Mouse (Mus musculus): Measurements from ENCODE around the gene Rnpep. TPM values are rescaled to one million over a fixed set of nuclear protein-coding genes. Genes with fewer than 3 reads are reported as not detected.
"Not testable (repeated sequence)": the region's sequence is repeated elsewhere in the genome, so short reads cannot be mapped to it uniquely, and the experiment has no call there.

The Rnpep gene
- total and polyA plus RNA-seq, 2 experiments from 2014 or later = 52.4 to 79.7 TPM

DNA sequence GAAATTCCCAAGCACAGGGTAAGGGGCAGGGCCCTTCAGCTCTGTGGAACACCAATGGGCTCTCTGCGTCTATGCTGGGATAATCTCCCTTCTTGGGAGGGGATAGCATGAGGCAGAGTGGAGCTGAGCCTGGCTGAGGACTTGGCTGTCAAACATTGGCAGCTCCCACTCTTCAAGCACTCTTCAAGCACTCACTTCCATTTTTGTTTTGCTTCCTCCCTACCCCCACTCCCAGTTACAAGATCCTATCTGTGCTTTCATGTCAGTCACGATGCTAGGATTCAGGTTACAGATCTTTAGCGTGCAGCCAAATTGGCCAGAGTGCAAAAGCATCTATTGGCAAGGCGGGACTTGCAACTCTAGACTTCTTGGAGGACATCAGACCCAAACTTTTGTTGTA, 31.0 kb downstream of the Rnpep start:
- H3K4me1 ChIP-seq (ENCODE audit: insufficient read depth, low read length) = no peaks in the 10 kb centered on the region
- 63% methylated on average over 4 of the region's 4 CpGs for WGBS
- H3K9ac ChIP-seq (replicated peaks; ENCODE audit: low read length, poor library complexity, severe bottlenecking) = no peak overlapping the region
- H3K27ac ChIP-seq (ENCODE audit: low read depth, low read length) = no peak overlapping the region
- no peaks in the 10 kb centered on the region for H3K36me3 ChIP-seq (ENCODE audit: insufficient read depth, low read length)
- H3K4me3 ChIP-seq (ENCODE audit: low read depth, low read length) = no peak overlapping the region
- no peak overlapping the region for H3K4me2 ChIP-seq (ENCODE audit: low read depth, low read length, poor library complexity, severe bottlenecking)
- no peaks in the 10 kb centered on the region for H3K27me3 ChIP-seq (ENCODE audit: insufficient read depth, low read length)
- no peak for TF ChIP-seq CTCF (IDR thresholded peaks at IDR 0.05)
- H3K9me3 ChIP-seq (ENCODE audit: low read length) = no peaks in the 10 kb centered on the region
- DNase-seq (ENCODE audit: low spot score) (no peak), ATAC-seq (ENCODE audit: low FRiP score) (no peak)

DNA sequence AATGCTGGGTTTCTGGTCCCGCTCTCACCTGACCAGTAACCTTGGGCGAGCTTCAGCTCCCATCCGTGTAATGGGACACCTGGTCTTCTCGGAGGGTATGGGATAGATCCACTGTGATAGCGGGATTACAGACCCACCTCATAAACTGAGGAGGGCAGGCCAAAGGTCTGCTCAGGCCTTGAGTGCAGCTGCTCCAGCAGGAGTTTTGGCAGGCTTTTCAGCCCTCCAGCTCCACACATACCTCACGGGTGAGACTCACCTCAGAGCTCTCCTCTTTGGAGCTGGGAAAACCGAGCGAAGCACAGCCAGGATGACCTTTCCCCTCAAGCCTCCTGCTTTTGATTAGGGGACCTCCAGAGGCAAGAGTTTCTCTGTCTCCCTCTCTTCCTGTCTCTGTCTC, 32.5 kb downstream of the Rnpep start:
- Histone ChIP-seq H3K4me3 (ENCODE audit: low read depth, low read length) (no peak overlapping the region), H3K9me3 (ENCODE audit: low read length) (no peaks in the 10 kb centered on the region), H3K4me1 (ENCODE audit: insufficient read depth, low read length) (no peaks in the 10 kb centered on the region), H3K9ac (replicated peaks; ENCODE audit: low read length, poor library complexity, severe bottlenecking) (no peak overlapping the region), H3K4me2 (ENCODE audit: low read depth, low read length, poor library complexity, severe bottlenecking) (no peak overlapping the region), H3K27ac (ENCODE audit: low read depth, low read length) (no peak overlapping the region), H3K27me3 (ENCODE audit: insufficient read depth, low read length) (no peaks in the 10 kb centered on the region), H3K36me3 (ENCODE audit: insufficient read depth, low read length) (no peaks in the 10 kb centered on the region)
- no peak for TF ChIP-seq CTCF (IDR thresholded peaks at IDR 0.05)
- ATAC-seq (ENCODE audit: low FRiP score) (no peak), DNase-seq (ENCODE audit: low spot score) (no peak)
- 88% methylated on average over 8 of the region's 8 CpGs for WGBS

DNA sequence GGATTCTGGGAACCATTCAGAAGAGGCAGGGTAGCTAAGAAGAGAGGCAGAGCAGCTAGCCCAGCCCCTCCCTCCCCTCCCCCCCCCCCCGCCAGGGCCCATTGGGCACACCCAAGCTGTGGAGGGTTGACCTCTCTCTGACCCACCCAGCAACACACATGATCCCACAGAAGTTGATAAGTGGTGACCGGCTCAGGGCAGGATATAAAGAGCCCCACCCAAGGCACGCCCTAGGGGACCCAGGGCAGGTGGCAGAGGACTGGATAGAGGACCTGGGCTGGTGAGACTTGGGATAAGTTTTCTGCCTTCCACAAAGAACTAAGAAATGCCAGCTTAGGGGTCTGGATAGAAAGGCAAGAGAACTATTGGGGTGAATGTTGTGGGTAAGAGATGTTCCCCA, 33.2 kb downstream of the Rnpep start:
- no peak overlapping the region for H3K27ac ChIP-seq (ENCODE audit: low read depth, low read length)
- no peak for TF ChIP-seq CTCF (IDR thresholded peaks at IDR 0.05)

GRCm38 (mm10) chr1:135248434-135248850, 35.4 kb downstream of the Rnpep start:
- ATAC-seq (ENCODE audit: low FRiP score) (peak; percentile 93), DNase-seq (ENCODE audit: low spot score) (peak; percentile 84)
- Histone ChIP-seq H3K9me3 (ENCODE audit: low read length) (no peaks in the 10 kb centered on the region), H3K27me3 (ENCODE audit: insufficient read depth, low read length) (no peaks in the 10 kb centered on the region), H3K4me3 (ENCODE audit: low read depth, low read length) (peak overlapping the region; percentile 34), H3K9ac (replicated peaks; ENCODE audit: low read length, poor library complexity, severe bottlenecking) (peak overlapping the region; percentile 42; the same call in 1 of the 2 replicates), H3K27ac (ENCODE audit: low read depth, low read length) (peak overlapping the region; percentile 60), H3K36me3 (ENCODE audit: insufficient read depth, low read length) (no peaks in the 10 kb centered on the region), H3K4me1 (ENCODE audit: insufficient read depth, low read length) (no peaks in the 10 kb centered on the region), H3K4me2 (ENCODE audit: low read depth, low read length, poor library complexity, severe bottlenecking) (peak overlapping the region; percentile 47)
- no peak for TF ChIP-seq CTCF (IDR thresholded peaks at IDR 0.05)
- WGBS = 6% methylated on average over 15 of the region's 15 CpGs

More for the DNA sequence above, 33.2 kb downstream of the Rnpep start:
- H3K4me3 ChIP-seq (ENCODE audit: low read depth, low read length) = no peak overlapping the region
- H3K4me1 ChIP-seq (ENCODE audit: insufficient read depth, low read length) = no peaks in the 10 kb centered on the region
- H3K9ac ChIP-seq (replicated peaks; ENCODE audit: low read length, poor library complexity, severe bottlenecking) = no peak overlapping the region
- no peaks in the 10 kb centered on the region for H3K36me3 ChIP-seq (ENCODE audit: insufficient read depth, low read length)
- WGBS = 83% methylated on average over 2 of the region's 3 CpGs
- DNase-seq (ENCODE audit: low spot score) = no peak
- no peaks in the 10 kb centered on the region for H3K9me3 ChIP-seq (ENCODE audit: low read length)
- no peaks in the 10 kb centered on the region for H3K27me3 ChIP-seq (ENCODE audit: insufficient read depth, low read length)
- ATAC-seq (ENCODE audit: low FRiP score) = no peak
- no peak overlapping the region for H3K4me2 ChIP-seq (ENCODE audit: low read depth, low read length, poor library complexity, severe bottlenecking)

DNA sequence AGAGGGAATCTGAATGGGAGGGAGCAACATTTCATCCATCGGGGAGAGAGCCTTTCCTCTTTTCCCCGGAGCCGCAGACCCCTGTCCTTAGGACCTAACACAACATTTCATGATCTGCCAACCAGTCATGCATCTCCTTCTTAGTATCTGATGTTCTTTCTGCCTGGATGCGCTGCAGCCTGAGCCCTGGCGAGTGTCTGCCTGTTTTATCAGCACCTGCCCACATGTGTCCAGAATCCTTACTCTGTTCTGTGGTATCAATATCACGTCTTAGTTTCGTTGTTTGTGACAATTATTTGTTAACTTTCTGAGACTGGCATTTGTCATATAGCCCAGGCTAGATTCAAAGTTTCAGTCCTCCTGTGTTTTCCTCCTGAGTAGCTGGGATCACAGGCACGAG, 39.9 kb downstream of the Rnpep start:
- ATAC-seq (ENCODE audit: low FRiP score) (no peak), DNase-seq (ENCODE audit: low spot score) (no peak)
- Histone ChIP-seq H3K27me3 (ENCODE audit: insufficient read depth, low read length) (no peaks in the 10 kb centered on the region), H3K27ac (ENCODE audit: low read depth, low read length) (no peak overlapping the region), H3K9ac (replicated peaks; ENCODE audit: low read length, poor library complexity, severe bottlenecking) (no peak overlapping the region), H3K4me1 (ENCODE audit: insufficient read depth, low read length) (no peaks in the 10 kb centered on the region), H3K4me3 (ENCODE audit: low read depth, low read length) (no peak overlapping the region), H3K36me3 (ENCODE audit: insufficient read depth, low read length) (no peaks in the 10 kb centered on the region), H3K9me3 (ENCODE audit: low read length) (no peaks in the 10 kb centered on the region), H3K4me2 (ENCODE audit: low read depth, low read length, poor library complexity, severe bottlenecking) (no peak overlapping the region)
- no peak for TF ChIP-seq CTCF (IDR thresholded peaks at IDR 0.05)
- WGBS = 87% methylated on average over 8 of the region's 8 CpGs

DNA sequence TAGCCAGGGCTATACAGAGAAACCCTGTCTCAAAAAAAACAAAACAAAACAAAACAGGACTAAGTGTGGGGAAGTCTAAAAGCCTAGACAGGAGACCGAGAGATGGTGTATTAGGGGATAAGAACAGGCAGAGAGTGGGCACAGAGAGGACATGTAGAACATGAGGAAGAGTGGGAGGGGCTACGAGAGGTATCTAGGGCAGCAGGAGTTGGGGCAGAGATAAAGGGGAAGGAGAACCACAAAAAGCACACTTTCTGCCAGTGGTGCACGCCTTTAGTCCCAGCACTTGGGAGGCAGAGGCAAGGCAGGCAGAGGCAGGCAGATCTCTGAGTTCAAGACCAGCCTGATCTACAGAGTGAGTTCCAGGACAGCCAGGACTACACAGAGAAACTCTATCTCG, 43.7 kb downstream of the Rnpep start:
- not testable (repeated sequence) for H3K9ac ChIP-seq (replicated peaks; ENCODE audit: low read length, poor library complexity, severe bottlenecking); ATAC-seq (ENCODE audit: low FRiP score); H3K4me3 ChIP-seq (ENCODE audit: low read depth, low read length); H3K27me3 ChIP-seq (ENCODE audit: insufficient read depth, low read length); DNase-seq (ENCODE audit: low spot score); H3K27ac ChIP-seq (ENCODE audit: low read depth, low read length); H3K4me2 ChIP-seq (ENCODE audit: low read depth, low read length, poor library complexity, severe bottlenecking); H3K36me3 ChIP-seq (ENCODE audit: insufficient read depth, low read length); H3K4me1 ChIP-seq (ENCODE audit: insufficient read depth, low read length); H3K9me3 ChIP-seq (ENCODE audit: low read length)
- 89% methylated on average over 4 of the region's 4 CpGs for whole genome bisulfite sequencing
